Mouse (Mus musculus): ENCODE results near the gene Gm49380.

DNA sequence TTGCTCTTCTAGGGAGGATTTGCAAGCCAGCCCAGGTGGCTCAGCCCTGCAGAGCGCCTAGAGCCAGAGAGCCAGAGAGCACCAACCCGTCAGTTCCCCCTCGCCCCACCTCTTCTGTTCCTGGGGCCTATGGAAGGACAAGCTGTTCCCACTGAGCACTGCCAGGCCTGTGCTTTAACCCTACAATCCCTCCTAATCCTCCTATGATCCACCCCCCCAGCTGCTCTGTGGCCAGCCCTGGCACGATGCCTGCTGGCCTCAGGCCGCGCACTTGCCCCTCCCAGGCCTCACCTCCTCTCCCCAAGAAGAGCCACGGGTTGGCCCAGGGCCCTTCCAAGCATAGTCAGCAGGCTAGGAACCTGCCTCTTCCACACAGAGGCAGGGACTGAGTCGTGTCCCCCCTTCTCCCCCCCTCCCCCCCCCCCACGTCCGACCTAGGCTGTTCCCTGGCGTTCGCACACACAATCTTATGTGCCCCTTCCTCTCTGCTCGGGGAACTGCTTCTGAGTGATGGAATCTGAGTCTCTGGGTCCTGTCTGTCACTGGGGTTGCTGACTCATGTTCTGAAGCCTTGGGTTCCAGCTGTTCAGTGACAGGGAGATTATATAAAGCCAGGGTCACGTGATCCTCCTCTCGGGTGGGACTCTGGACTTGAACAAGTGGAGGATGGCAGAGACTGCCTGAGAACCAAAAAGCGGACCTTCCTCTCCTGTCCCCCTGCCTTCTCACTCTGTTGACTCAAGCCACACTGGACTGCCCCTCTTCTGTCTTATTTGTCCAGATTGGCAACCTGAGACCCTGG, 34.1 kb downstream of the Gm49380 start:
- TF ChIP-seq EP300 (optimal IDR thresholded peaks at IDR 0.05) (no peak), CTCF (IDR thresholded peaks at IDR 0.05; ENCODE audit: low read depth) (0 out of 2 replicates have a peak, but pooled peaks have one; percentile 18)
